Mouse (Mus musculus) common myeloid progenitor, adult 5-6 weeks (primary cell): Measurements from ENCODE around the gene Ntn1. TPM values are rescaled to one million over a fixed set of nuclear protein-coding genes. Genes with fewer than 3 reads are reported as not detected.

Source experiments
- ATAC-seq: replicated peaks from 2 replicates; pipeline ENCODE4 v1.8.0; 2016; ENCODE audit warnings: low read depth, mild to moderate bottlenecking, moderate TSS enrichment, inconsistent platforms; ENCODE audit not compliant: poor library complexity, severe bottlenecking
- total RNA-seq: library from RNA; stranded (forward); fragments of 200-1000, 187-1606 nt; gene quantifications from 2 replicates; pipeline ENCODE4 v1.2.3, GENCODE M21; 2017

Ntn1 gene
- total RNA-seq, 1 experiment from 2014 or later: not detected

GRCm38 (mm10) chr11:68341111-68342002 lies 59.3 kb downstream of the Ntn1 start:
- ATAC-seq: no peak; the same call in 1 of the 2 replicates

GRCm38 (mm10) chr11:68340366-68340765 lies 60.3 kb downstream of the Ntn1 start:
- ATAC-seq: no peak

GRCm38 (mm10) chr11:68339856-68340255 lies 60.8 kb downstream of the Ntn1 start:
- ATAC-seq: no peak

GRCm38 (mm10) chr11:68339331-68339730 lies 61.3 kb downstream of the Ntn1 start:
- no peak for ATAC-seq

- ATAC-seq: no peak
These were observed 68.9 kb downstream of the Ntn1 start for GRCm38 (mm10) chr11:68331676-68332265.

GRCm38 (mm10) chr11:68331117-68331437 lies 69.5 kb downstream of the Ntn1 start:
- no peak for ATAC-seq

- no peak for ATAC-seq
These were observed 70.1 kb downstream of the Ntn1 start for GRCm38 (mm10) chr11:68330398-68331116.

GRCm38 (mm10) chr11:68324863-68325262 lies 75.8 kb downstream of the Ntn1 start:
- ATAC-seq: no peak

- no peak for ATAC-seq
These were observed 79.2 kb downstream of the Ntn1 start for GRCm38 (mm10) chr11:68321417-68321816.

GRCm38 (mm10) chr11:68315551-68316130 lies 85.0 kb downstream of the Ntn1 start:
- no peak for ATAC-seq

- no peak for ATAC-seq
These were observed 86.8 kb downstream of the Ntn1 start for GRCm38 (mm10) chr11:68313861-68314260.

- no peak for ATAC-seq
These were observed 87.6 kb downstream of the Ntn1 start for GRCm38 (mm10) chr11:68313065-68313464.

- no peak for ATAC-seq
These were observed 91.6 kb downstream of the Ntn1 start for GRCm38 (mm10) chr11:68308911-68309580.

- ATAC-seq: no peak
These were observed 94.6 kb downstream of the Ntn1 start for GRCm38 (mm10) chr11:68305997-68306396.

GRCm38 (mm10) chr11:68302323-68302722 lies 98.3 kb downstream of the Ntn1 start:
- no peak for ATAC-seq

GRCm38 (mm10) chr11:68301660-68302059 lies 99.0 kb downstream of the Ntn1 start:
- no peak for ATAC-seq

- ATAC-seq: no peak
These were observed 105.1 kb downstream of the Ntn1 start for GRCm38 (mm10) chr11:68295474-68295873.

- ATAC-seq: no peak
These were observed 110.0 kb downstream of the Ntn1 start for GRCm38 (mm10) chr11:68290631-68291030.

GRCm38 (mm10) chr11:68287331-68287730 lies 113.3 kb downstream of the Ntn1 start:
- no peak for ATAC-seq

- no peak for ATAC-seq
These were observed 114.3 kb downstream of the Ntn1 start for GRCm38 (mm10) chr11:68286142-68286808.
